Mouse (Mus musculus): ENCODE results near the gene Slc26a1. TPM values are rescaled to one million over a fixed set of nuclear protein-coding genes. Genes with fewer than 3 reads are reported as not detected.

Gene Slc26a1
- polyA plus RNA-seq, 1 experiment from 2014 or later: 3.0 TPM

DNA sequence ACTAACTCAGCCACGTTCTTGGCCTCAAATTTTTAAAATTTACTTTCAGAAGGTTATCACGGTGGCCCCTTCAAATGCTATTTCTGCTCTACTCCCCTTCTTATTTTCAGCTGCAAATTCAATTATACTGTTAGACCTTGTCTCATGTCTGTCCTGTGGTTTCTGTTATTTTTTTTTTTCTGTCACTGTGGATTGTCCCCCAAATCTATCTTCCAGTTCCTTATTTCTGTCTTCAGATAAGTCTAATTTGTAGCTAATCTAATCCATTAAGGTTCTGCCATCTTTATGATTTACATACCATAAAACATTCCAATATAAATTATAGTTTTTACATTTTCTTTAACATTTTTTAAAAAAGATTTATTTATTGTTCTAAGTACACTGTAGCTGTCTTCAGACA is 8.0 kb downstream of the Slc26a1 start:
- H3K9me3 ChIP-seq (replicated peaks; ENCODE audit: control insufficient read depth, low read length): no peaks in the 10 kb centered on the region
- ATAC-seq (ENCODE audit: insufficient read depth, low FRiP score): no peak
- H3K27me3 ChIP-seq (ENCODE audit: control insufficient read depth, insufficient read depth, low read length): no peaks in the 10 kb centered on the region
- H3K4me3 ChIP-seq (replicated peaks; ENCODE audit: low read length): no peak overlapping the region
- H3K4me2 ChIP-seq (ENCODE audit: low read depth, low read length): no peak overlapping the region
- H3K9ac ChIP-seq (ENCODE audit: low read length): no peak overlapping the region
- WGBS: 70% methylated on average over 2 of the region's 2 CpGs
- H3K27ac ChIP-seq (ENCODE audit: low read length): no peak overlapping the region
- H3K36me3 ChIP-seq (ENCODE audit: control insufficient read depth, insufficient read depth, low read length): peaks cover 10% of the 10 kb centered on the region
- H3K4me1 ChIP-seq (ENCODE audit: control insufficient read depth, insufficient read depth, low read length): peaks cover 16% of the 10 kb centered on the region; the same call in 1 of the 2 replicates

DNA sequence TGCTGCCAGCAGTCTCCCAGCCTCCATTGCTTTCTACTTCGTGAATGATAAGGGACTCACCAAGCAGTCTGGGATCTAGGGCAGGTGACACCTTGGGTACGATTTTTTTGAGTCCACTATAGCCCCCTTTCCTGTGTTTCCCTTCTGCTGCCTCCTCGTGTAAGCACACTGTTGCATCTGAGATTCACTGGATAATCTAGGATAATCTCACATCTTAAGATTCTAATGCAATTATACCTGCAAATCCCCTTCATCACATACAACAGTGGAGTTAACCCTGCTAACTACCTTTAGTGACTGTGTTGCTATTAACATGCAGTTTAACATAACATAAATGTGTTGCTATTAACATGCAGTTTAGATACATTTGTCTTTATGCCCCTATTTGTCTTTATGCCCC is 10.3 kb downstream of the Slc26a1 start:
- no peak overlapping the region for H3K27ac ChIP-seq (ENCODE audit: low read length)
- WGBS: 34% methylated on average over 3 of the region's 3 CpGs
- no peaks in the 10 kb centered on the region for H3K36me3 ChIP-seq (ENCODE audit: control insufficient read depth, insufficient read depth, low read length)
- H3K4me3 ChIP-seq (replicated peaks; ENCODE audit: low read length): no peak overlapping the region
- no peaks in the 10 kb centered on the region for H3K27me3 ChIP-seq (ENCODE audit: control insufficient read depth, insufficient read depth, low read length)
- ATAC-seq (ENCODE audit: insufficient read depth, low FRiP score): no peak
- H3K9me3 ChIP-seq (replicated peaks; ENCODE audit: control insufficient read depth, low read length): no peaks in the 10 kb centered on the region
- H3K4me1 ChIP-seq (ENCODE audit: control insufficient read depth, insufficient read depth, low read length): peaks cover 13% of the 10 kb centered on the region; the same call in 1 of the 2 replicates
- no peak overlapping the region for H3K4me2 ChIP-seq (ENCODE audit: low read depth, low read length)
- no peak overlapping the region for H3K9ac ChIP-seq (ENCODE audit: low read length)

DNA sequence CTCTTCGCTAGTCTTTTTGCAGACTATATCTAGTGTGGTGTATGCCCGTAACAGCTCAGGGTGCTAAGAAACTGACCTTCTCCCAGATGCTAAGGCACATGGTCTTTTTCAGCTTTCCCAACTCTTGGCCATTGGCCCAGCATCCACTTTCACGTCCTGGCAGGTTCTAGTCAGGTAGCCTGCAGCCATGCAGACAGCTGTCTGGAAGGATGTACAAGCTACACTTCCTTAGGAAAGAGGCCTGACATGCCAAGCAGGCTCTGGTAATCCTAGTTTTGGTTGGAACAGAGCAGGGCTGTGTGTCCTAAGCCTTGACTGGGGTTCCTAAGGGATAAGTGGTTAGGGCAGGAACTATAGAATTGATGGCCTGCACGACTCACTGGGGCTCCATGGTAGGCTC is 12.6 kb downstream of the Slc26a1 start:
- Histone ChIP-seq H3K9me3 (replicated peaks; ENCODE audit: control insufficient read depth, low read length) (no peaks in the 10 kb centered on the region), H3K27me3 (ENCODE audit: control insufficient read depth, insufficient read depth, low read length) (no peaks in the 10 kb centered on the region), H3K4me2 (ENCODE audit: low read depth, low read length) (no peak overlapping the region), H3K4me3 (replicated peaks; ENCODE audit: low read length) (no peak overlapping the region), H3K4me1 (ENCODE audit: control insufficient read depth, insufficient read depth, low read length) (peaks cover 11% of the 10 kb centered on the region), H3K27ac (ENCODE audit: low read length) (no peak overlapping the region), H3K9ac (ENCODE audit: low read length) (no peak overlapping the region), H3K36me3 (ENCODE audit: control insufficient read depth, insufficient read depth, low read length) (no peaks in the 10 kb centered on the region)
- no peak for ATAC-seq (ENCODE audit: insufficient read depth, low FRiP score)
- WGBS: 79% methylated on average over 4 of the region's 4 CpGs

DNA sequence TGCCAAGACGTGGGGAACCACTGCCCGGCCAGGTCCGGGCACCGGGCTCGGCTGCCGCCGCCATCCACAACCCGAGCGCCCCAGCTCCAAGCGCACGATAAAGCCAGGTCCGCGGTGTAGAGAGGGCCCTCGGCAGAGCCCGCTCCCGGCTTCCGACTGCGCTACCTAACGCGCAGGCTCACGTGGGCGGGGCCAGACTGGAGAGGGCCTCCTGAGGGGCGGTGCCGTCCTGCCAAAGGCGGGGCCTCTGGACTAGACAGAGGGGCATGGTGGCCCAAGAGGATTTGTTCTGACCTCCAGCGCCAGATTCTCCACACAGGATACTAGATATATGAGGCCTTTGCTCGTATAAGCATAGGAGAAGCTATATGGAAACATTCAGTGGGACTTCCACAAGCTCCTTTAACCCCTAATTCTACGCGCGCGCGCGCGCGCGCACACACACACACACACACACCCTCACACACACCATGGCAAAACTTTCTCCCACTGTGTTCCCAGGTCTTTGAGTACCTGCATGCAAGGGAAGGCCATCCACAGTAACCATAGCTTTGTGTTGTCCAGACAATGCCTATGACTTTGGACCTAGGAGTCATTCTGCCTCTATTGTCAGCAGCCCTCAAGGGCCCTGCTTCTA is 14.6 kb downstream of the Slc26a1 start:
- Histone ChIP-seq H3K27me3 (ENCODE audit: control insufficient read depth, insufficient read depth, low read length) (no peaks in the 10 kb centered on the region), H3K9me3 (replicated peaks; ENCODE audit: control insufficient read depth, low read length) (no peaks in the 10 kb centered on the region), H3K4me3 (replicated peaks; ENCODE audit: low read length) (peak overlapping the region; percentile 81), H3K27ac (ENCODE audit: low read length) (no peak overlapping the region), H3K9ac (ENCODE audit: low read length) (peak overlapping the region; percentile 92), H3K36me3 (ENCODE audit: control insufficient read depth, insufficient read depth, low read length) (no peaks in the 10 kb centered on the region), H3K4me2 (ENCODE audit: low read depth, low read length) (peak overlapping the region; percentile 83), H3K4me1 (ENCODE audit: control insufficient read depth, insufficient read depth, low read length) (peaks cover 11% of the 10 kb centered on the region)
- WGBS: 11% methylated on average over 36 of the region's 36 CpGs
- ATAC-seq (ENCODE audit: insufficient read depth, low FRiP score): peak; percentile 99

DNA sequence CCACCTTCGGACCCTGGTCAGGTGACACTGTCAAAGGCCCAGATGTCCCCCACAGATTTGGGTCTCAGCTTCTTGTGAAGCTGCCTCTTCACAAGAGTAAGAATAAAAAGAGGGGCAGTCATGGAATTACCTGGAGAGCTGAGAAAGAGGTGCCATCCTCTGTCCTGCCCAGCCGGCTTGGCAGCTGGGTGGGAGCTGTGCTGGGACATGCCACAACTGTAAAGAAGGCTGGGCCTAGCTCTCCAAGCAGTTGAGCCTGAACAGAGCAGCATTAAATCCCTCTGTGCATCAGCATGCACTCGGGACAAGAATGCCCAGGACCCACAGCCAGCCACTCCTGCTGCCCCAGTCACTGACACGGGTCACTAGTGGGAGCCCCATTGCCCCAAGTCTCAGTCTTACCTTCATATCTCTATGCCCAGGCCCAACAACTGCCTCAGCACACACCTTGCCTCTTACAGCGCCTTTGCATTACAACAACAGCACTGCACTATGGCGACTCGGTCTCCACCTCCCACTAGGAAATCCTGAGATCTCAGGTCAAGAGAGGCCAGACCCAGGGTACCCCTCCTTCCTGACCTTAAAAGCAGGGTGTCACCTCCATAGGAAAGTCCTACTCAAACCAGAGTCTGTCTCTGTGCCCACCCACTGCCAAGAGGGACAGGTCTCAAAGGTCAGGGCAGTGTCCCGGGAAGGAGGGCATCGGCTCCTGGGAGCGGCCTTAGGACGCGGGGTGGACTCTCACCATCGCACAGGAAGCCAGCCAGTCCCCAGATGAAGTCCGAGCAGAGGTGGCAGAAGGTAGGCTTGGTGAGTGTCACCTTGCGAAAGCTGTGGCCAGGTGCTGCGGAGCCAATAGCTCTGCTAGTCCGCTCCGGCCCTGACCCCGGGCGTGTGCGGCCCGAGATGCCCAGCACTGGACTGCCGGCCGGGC is 15.4 kb downstream of the Slc26a1 start, which contains the start of gene Idua:
Gene Idua (plus strand): TSS at position 634 of the 934 bp plus-strand sequence.
- H3K9me3 ChIP-seq (replicated peaks; ENCODE audit: control insufficient read depth, low read length): no peaks in the 10 kb centered on the region
- H3K4me1 ChIP-seq (ENCODE audit: control insufficient read depth, insufficient read depth, low read length): peaks cover 11% of the 10 kb centered on the region
- no peak within 1 kb of the TSS for H3K27ac ChIP-seq (ENCODE audit: low read length)
- 9% methylated on average over 24 of the region's 24 CpGs for WGBS
- peak; percentile 52; the same call in 1 of the 2 replicates for ATAC-seq (ENCODE audit: insufficient read depth, low FRiP score)
- peak within 1 kb of the TSS; percentile 83 for H3K4me2 ChIP-seq (ENCODE audit: low read depth, low read length)
- H3K27me3 ChIP-seq (ENCODE audit: control insufficient read depth, insufficient read depth, low read length): no peaks in the 10 kb centered on the region
- no peaks in the 10 kb centered on the region for H3K36me3 ChIP-seq (ENCODE audit: control insufficient read depth, insufficient read depth, low read length)
- H3K9ac ChIP-seq (ENCODE audit: low read length): peak within 1 kb of the TSS; percentile 92
- H3K4me3 ChIP-seq (replicated peaks; ENCODE audit: low read length): peak within 1 kb of the TSS; percentile 81

GRCm38 (mm10) chr5:108658611-108659010 is 16.8 kb downstream of the Slc26a1 start:
- Histone ChIP-seq H3K36me3 (ENCODE audit: control insufficient read depth, insufficient read depth, low read length) (peaks cover 3% of the 10 kb centered on the region; the same call in 1 of the 2 replicates), H3K4me2 (ENCODE audit: low read depth, low read length) (no peak overlapping the region), H3K4me1 (ENCODE audit: control insufficient read depth, insufficient read depth, low read length) (peaks cover 11% of the 10 kb centered on the region), H3K9ac (ENCODE audit: low read length) (no peak overlapping the region), H3K27me3 (ENCODE audit: control insufficient read depth, insufficient read depth, low read length) (no peaks in the 10 kb centered on the region), H3K9me3 (replicated peaks; ENCODE audit: control insufficient read depth, low read length) (no peaks in the 10 kb centered on the region), H3K4me3 (replicated peaks; ENCODE audit: low read length) (no peak overlapping the region), H3K27ac (ENCODE audit: low read length) (no peak overlapping the region)
- no peak for ATAC-seq (ENCODE audit: insufficient read depth, low FRiP score)
- 86% methylated on average over 1 of the region's 1 CpGs for WGBS

DNA sequence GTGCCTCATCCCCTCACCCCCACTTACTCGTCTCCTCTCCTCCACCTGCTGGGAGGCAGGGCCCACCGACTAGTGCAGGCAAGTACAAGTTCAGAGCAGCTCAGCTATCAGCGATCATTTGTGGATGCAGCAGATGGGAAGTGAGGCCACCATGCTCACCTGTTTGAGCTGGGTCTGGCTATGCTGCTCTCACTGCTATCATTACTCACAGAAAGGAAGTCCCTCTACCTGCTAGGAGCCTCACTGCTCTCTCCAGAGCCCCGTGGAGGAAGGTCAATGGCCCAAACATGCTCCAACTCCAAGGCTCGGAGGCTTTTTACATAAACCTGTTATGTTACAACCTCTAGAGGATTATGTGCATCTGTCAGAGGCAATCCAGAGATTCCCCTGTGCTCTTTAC is 18.0 kb downstream of the Slc26a1 start:
- no peak overlapping the region for H3K4me2 ChIP-seq (ENCODE audit: low read depth, low read length)
- no peak overlapping the region for H3K27ac ChIP-seq (ENCODE audit: low read length)
- ATAC-seq (ENCODE audit: insufficient read depth, low FRiP score): no peak
- no peak overlapping the region for H3K9ac ChIP-seq (ENCODE audit: low read length)
- H3K4me1 ChIP-seq (ENCODE audit: control insufficient read depth, insufficient read depth, low read length): peaks cover 11% of the 10 kb centered on the region
- H3K27me3 ChIP-seq (ENCODE audit: control insufficient read depth, insufficient read depth, low read length): no peaks in the 10 kb centered on the region
- no peak overlapping the region for H3K4me3 ChIP-seq (replicated peaks; ENCODE audit: low read length)
- no peaks in the 10 kb centered on the region for H3K9me3 ChIP-seq (replicated peaks; ENCODE audit: control insufficient read depth, low read length)
- WGBS: 74% methylated on average over 5 of the region's 5 CpGs
- H3K36me3 ChIP-seq (ENCODE audit: control insufficient read depth, insufficient read depth, low read length): peaks cover 3% of the 10 kb centered on the region; the same call in 1 of the 2 replicates

DNA sequence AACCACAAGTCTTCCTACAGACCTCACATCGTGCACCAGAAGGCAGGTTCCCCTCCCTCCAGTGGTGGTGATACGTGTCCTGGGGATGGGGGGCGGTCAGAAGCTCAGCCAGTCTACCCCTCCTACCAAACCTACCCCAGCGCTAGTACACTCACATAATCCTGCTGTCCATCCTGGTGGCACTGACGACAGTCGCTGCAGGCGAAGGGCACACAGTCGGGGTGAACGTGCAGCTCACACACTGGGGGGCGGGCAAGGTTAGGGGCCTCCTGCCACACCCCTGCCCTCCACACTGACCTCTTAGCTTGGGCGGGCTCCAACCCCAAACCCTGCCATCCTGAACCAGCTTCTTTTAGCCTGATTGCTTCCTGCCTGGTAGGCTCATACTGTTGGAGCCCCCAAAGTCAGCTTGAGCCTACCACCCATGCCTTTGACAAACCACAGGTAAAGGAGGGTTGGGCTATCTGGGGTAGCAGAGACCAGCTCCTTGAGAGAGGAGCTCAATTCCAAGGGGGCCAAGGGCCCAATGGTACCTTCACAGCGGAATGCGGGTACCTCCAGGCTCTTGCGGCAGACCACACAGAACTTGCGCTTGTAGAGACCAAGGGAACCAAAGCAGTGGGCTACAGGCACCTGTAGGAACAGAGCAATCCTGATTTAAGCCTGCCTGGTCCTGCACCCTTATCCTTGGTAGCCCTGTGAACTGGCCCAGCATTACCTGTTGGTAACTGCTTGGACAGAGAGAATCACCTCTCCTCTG is 19.3 kb downstream of the Slc26a1 start:
- WGBS: 90% methylated on average over 15 of the region's 15 CpGs
- Histone ChIP-seq H3K4me2 (ENCODE audit: low read depth, low read length) (no peak overlapping the region), H3K9ac (ENCODE audit: low read length) (no peak overlapping the region), H3K9me3 (replicated peaks; ENCODE audit: control insufficient read depth, low read length) (no peaks in the 10 kb centered on the region), H3K4me3 (replicated peaks; ENCODE audit: low read length) (no peak overlapping the region), H3K27me3 (ENCODE audit: control insufficient read depth, insufficient read depth, low read length) (no peaks in the 10 kb centered on the region), H3K36me3 (ENCODE audit: control insufficient read depth, insufficient read depth, low read length) (peaks cover 3% of the 10 kb centered on the region; the same call in 1 of the 2 replicates), H3K27ac (ENCODE audit: low read length) (no peak overlapping the region), H3K4me1 (ENCODE audit: control insufficient read depth, insufficient read depth, low read length) (peaks cover 11% of the 10 kb centered on the region)
- ATAC-seq (ENCODE audit: insufficient read depth, low FRiP score): no peak
